Mouse (Mus musculus) natural killer cell, adult 2 months (primary cell): ENCODE data around the gene Ei24.
A peak's percentile ranks its signal among the peaks of the same experiment; 100 is the strongest.

Experiments used
- DNase-seq, 2 experiments: peaks; one replicate each; pipeline ENCODE4 v3.0.0; 2022; ENCODE audit warnings: low spot score in 2 of 2

Ei24 gene

GRCm38 (mm10) chr9:36796781-36797555 lies at the start of gene Ei24:
Gene Ei24, minus strand, starts transcription at chr9:36797393.
- DNase-seq = peak; percentile 78 to 82

GRCm38 (mm10) chr9:36846346-36846745 lies 49.2 kb upstream of the Ei24 start:
- DNase-seq = no peak

- DNase-seq = no peak
Observed at GRCm38 (mm10) chr9:36833914-36834313, 36.7 kb upstream of the Ei24 start.

- no peak for DNase-seq
Observed at GRCm38 (mm10) chr9:36833043-36833881, 36.1 kb upstream of the Ei24 start.

GRCm38 (mm10) chr9:36832529-36832928 lies 35.3 kb upstream of the Ei24 start:
- DNase-seq = no peak

GRCm38 (mm10) chr9:36831401-36831800 lies 34.2 kb upstream of the Ei24 start:
- DNase-seq = no peak

DNA sequence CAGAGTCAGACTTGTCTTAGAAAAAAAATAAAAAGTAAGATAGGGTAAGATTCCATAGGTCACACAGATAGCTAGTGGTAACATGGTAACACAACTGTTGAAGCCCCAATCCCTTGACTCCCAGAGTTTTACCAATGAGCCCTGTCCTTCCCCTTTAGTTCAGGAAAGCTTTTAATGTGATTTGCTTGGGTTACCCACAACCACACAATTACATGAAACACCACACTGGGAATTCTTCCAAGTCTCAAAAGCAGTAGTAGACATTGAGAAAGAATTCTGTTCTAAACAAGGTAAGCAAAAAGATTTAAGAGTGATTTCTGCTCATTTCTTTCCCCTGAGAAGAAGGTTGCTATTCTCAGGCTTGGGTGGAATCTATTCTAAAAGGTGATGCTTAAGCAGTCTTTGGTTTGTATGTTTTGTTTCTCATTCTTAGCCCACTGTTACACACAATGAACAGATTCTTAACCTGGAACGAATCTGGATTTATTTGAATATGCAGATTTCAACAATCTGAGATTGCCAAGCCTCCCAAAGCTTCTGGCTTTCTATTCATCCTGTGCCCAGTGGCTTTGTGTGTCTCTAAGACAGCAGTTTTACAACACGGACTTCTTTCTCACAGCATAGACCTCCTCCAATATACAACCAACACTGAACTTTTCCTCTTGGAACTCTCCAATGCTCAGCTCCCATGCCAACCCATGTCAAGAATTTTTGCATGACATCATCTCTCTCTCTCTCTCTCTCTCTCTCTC lies 29.6 kb upstream of the Ei24 start:
- DNase-seq = no peak

DNA sequence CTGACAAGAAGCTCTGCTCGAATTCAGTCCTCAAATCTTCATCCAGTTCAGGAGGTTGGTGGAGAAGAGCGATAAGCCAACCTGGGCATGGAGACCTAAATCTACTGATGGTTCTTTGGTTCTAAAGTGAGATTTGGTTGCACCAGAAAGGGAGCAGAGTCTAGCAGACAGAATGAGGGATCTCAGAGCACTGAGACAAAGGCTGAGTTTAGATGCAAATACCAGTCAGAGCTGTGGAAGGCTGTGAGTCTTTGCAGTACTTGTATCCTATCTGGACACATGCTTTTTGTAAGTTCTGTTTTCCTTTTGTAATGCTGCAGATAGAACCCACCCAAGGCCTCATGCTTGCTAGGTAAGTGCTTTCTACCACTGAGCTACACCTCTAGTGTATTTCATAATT lies 24.8 kb upstream of the Ei24 start:
- no peak for DNase-seq

DNA sequence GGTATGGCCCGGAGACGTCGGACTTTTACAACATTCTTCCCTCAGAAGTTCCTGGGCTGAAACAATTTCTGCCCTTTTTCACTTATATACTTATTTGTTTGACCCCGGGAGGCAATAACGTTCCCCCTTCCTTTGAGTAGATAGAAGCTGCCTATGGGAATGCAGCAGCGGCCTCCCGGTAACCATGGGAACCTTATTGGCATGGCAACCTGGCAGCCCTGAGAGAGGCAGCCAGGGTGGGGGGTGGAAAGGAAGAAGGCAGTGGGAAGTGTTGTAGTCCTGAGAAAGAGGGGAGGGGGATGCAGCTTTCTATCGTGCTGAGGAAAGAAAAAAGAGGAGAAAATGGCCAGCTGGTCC lies 24.4 kb upstream of the Ei24 start, which contains the start of gene Fez1:
Gene Fez1, plus strand, starts transcription at position 221 of the 357 bp plus-strand sequence.
- no peak for DNase-seq

DNA sequence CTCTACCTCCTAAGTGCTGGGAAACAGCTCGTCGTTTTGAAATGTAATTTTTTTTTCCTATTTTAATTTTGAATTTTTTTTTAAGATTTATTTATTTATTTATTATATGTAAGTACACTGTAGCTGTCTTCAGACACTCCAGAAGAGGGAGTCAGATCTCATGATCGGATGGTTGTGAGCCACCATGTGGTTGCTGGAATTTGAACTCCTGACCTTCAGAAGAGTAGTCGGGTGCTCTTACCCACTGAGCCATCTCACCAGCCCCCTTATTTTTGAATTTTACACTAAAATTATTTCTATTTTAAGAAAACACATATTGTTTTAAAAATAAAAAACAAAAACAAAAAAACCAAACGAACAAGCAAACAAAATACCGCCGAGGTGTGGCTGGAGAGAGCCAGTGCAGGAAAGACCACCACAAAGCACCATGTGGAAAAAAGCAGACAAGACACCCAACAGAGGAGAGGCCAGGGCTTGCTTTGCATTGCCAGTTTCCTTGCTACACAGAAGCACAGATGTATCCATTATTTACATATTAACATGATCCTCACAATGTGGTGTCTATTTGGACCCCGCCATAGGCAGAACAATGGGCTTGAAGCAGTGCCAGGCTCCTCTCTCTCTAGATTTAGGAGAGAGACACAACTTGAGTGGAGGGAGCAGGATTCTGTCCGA lies 23.9 kb upstream of the Ei24 start:
- no peak for DNase-seq

DNA sequence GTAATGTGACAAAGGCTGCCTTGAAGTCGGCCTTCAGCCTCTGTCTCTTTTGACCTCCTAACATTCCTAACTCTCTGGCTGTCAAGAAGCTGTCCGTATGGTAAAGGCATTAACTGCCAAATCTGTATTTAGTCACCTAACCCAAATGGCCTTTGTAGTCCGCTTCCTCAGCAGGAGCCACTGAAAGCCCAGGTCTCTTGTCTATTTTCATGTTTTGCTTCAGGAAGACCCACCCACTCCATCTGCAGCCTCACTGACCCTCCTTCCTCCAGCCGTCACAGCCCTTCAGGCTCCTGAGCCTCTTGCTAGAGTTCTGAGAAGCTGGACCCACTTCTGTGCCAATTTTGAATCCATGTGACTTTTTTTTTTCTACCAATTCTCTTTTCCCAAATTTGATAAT lies 21.7 kb upstream of the Ei24 start:
- no peak for DNase-seq

- no peak for DNase-seq
Observed at GRCm38 (mm10) chr9:36814486-36814885, 17.3 kb upstream of the Ei24 start.

DNA sequence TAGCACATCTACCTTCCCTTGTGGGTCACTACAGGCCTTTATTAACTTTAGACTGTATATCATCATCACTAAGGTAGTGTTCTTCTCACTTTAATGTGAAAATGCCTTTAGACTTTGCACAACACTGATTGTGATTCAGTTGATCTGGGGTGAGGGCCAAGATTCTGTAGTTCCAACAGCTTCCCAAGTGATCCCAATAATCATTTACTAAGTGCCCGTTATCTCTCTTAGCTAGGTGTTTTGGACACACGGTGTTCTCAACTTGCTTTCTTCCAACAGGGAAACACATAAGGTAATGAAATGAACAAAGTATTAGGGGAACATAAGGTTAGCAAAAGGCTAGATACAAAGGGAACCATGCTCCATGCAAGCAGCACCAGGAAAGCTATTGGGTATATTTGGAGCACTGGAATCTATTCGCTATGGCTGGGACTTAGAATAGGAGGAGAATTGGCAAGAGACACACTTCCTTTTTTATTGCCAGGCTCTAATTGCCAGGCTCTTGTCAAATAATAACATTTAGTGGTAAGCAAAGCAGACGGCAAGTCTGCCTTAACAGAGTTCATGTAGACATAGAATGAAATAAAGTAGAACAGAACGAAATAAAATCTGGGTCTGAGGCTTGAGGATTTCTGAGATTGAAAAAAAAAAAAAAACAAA lies 11.1 kb upstream of the Ei24 start:
- DNase-seq = no peak

- DNase-seq = no peak
Observed at GRCm38 (mm10) chr9:36805256-36805975, 8.2 kb upstream of the Ei24 start.

- no peak for DNase-seq
Observed at GRCm38 (mm10) chr9:36803926-36804325, 6.7 kb upstream of the Ei24 start.

- DNase-seq = no peak
Observed at GRCm38 (mm10) chr9:36803386-36803785, 6.2 kb upstream of the Ei24 start.

- no peak for DNase-seq
Observed at GRCm38 (mm10) chr9:36802951-36803350, 5.8 kb upstream of the Ei24 start.

DNA sequence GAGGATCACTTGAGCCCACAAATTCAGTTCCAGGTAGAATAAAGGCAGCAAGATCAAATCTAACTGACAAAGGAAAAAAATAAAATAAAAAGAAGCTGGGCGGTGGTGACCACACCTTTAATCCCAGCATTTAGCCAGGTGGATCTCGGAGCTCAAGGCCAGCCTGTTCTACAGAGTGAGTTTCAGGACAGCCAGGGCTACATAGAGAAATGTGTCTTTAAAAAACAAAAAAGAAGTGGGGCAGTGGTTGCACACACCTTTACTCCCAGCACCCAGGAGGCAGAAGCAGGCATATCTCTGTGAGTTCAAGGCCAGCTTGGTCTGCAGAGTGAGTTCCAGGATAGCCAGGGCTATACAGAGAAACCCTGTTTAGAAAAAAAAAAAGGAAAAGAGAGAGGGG lies 4.8 kb upstream of the Ei24 start:
- DNase-seq = no peak

DNA sequence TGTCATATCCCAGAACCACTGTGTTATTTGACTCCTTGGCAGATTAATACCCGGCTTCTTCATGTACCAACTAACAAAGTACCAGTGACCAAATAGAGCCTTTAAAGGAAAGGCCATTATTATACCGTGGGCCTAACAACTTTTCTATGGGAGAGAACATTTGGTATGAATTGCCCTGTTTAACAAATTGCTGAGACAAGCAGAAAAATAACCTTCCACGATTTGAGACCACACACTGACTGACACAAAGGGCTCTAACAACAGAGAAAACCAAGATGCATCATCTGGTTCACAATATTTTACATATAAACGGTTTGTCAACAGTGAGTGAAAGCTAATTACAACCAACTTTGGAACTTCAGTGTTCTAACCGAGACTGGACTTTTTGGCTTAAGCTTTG lies 969 bp downstream of the Ei24 start:
- no peak for DNase-seq

- no peak for DNase-seq
Observed at GRCm38 (mm10) chr9:36795556-36795955, 1.6 kb downstream of the Ei24 start.

GRCm38 (mm10) chr9:36794487-36794886 lies 2.7 kb downstream of the Ei24 start:
- no peak for DNase-seq
